8 mouse cellular contexts compared by ENCODE assay signal in the genomic region with DNA sequence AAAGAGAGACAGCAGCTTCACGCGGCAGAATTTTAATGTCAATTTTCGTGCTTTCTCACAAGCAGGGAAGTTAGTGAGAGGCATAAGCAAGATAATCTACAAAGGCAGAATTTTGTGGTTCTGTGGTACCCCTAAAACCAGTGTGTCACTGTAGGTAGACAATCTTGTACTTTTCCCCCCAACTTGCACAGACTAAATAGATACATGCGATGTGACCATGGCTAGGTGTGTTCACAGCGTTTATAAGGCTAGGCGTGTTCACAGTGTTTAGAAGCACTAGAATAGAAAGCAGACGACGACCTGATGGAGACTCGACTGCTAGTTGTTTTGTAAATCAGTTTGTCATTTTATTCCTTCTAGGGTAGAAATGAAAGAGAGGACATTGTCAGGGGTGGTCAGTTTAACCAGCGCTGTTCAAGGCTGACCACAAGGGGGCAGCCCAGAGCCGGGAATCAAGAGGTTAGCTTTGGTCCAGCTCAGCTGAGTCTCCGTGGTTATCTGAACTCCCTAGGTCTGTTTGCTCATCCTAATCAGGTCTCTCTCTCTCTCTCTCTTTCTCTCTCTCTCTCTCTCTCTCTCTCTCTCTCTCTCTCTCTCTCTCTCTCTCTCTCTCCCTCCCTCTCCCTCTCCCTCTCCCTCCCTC. TPM values are rescaled to one million over a fixed set of nuclear protein-coding genes. Genes with fewer than 3 reads are reported as not detected.
A peak's percentile ranks its signal among the peaks of the same experiment; 100 is the strongest.
DNase-seq lines count a peak whose midpoint lies in the region; ATAC-seq and TF ChIP-seq lines count a peak whose summit lies in the region.

No protein-coding gene starts in this region.

- H3K27me3 ChIP-seq in G1E (ENCODE audit: insufficient read depth, low read length): peaks cover 8% of the 10 kb centered on the region; the same call in 1 of the 2 replicates
- no peaks in the 10 kb centered on the region for H3K27me3 ChIP-seq in forebrain, embryonic 14.5 days (replicated peaks; ENCODE audit: control insufficient read depth, insufficient read depth, low read length)
- 0 out of 2 replicates have a peak, but pooled peaks cover 5% of the 10 kb centered on the region for H3K27me3 ChIP-seq in hindbrain, embryonic 12.5 days

- H3K9me3 ChIP-seq in G1E (replicated peaks): no peaks in the 10 kb centered on the region
- H3K9me3 ChIP-seq in forebrain, embryonic 14.5 days (replicated peaks; ENCODE audit: control insufficient read depth, low read length): no peaks in the 10 kb centered on the region
- no peaks in the 10 kb centered on the region for H3K9me3 ChIP-seq in hindbrain, embryonic 12.5 days (replicated peaks)

- no peak overlapping the region for H3K4me3 ChIP-seq in G1E (ENCODE audit: low read depth, low read length)
- H3K4me3 ChIP-seq in forebrain, embryonic 14.5 days (ENCODE audit: low read depth, low read length): no peak overlapping the region
- no peak overlapping the region for H3K4me3 ChIP-seq in hindbrain, embryonic 12.5 days

- no peak overlapping the region for H3K4me2 ChIP-seq in forebrain, embryonic 14.5 days (ENCODE audit: low read length)
- H3K4me2 ChIP-seq in hindbrain, embryonic 12.5 days (replicated peaks): no peak overlapping the region

- H3K4me1 ChIP-seq in G1E (ENCODE audit: insufficient read depth, low read depth, low read length): peaks cover 30% of the 10 kb centered on the region
- no peaks in the 10 kb centered on the region for H3K4me1 ChIP-seq in forebrain, embryonic 14.5 days (ENCODE audit: control insufficient read depth, insufficient read depth, low read length)
- H3K4me1 ChIP-seq in hindbrain, embryonic 12.5 days: no peaks in the 10 kb centered on the region

- TF ChIP-seq CTCF in G1E (IDR thresholded peaks at IDR 0.05; ENCODE audit: low read depth, low read length): peak; percentile 63

- WGBS in forebrain, embryonic 14.5 days: 37% methylated on average over 12 of the region's 12 CpGs
- 36% methylated on average over 12 of the region's 12 CpGs for WGBS in hindbrain, embryonic 12.5 days

- H3K27ac ChIP-seq in forebrain, embryonic 14.5 days (ENCODE audit: low read depth, low read length): no peak overlapping the region
- H3K27ac ChIP-seq in hindbrain, embryonic 12.5 days: no peak overlapping the region

- no peaks in the 10 kb centered on the region for H3K36me3 ChIP-seq in G1E (replicated peaks)
- H3K36me3 ChIP-seq in forebrain, embryonic 14.5 days (ENCODE audit: control insufficient read depth, insufficient read depth, low read length): no peaks in the 10 kb centered on the region
- H3K36me3 ChIP-seq in hindbrain, embryonic 12.5 days: no peaks in the 10 kb centered on the region

- DNase-seq in G1E (ENCODE audit: low spot score): no peak
- peak; percentile 46 for DNase-seq in c-Kit-positive CD71-positive TER-119-negative erythroid progenitor cells, embryonic 14.5 days (ENCODE audit: low read depth)
- peak; percentile 78 for DNase-seq in forebrain, embryonic 14.5 days (ENCODE audit: low spot score)
- peak; percentile 45 to 65 for DNase-seq in layer of hippocampus, postnatal 14 days (ENCODE audit: low spot score in 2 of 2)
- DNase-seq in right cerebral cortex, adult 2 months (ENCODE audit: low spot score in 2 of 2): peak; percentile 64 to 77
- peak; percentile 88 for DNase-seq in urinary bladder, postnatal 14 days (ENCODE audit: low spot score)

- ATAC-seq in G1E (ENCODE audit: extremely low read depth, insufficient number of reproducible peaks, low FRiP score, poor library complexity, severe bottlenecking): peak; percentile 55; the same call in 1 of the 2 replicates
- no peak for ATAC-seq in forebrain, embryonic 14.5 days
- ATAC-seq in hindbrain, embryonic 12.5 days (ENCODE audit: low FRiP score): 0 out of 2 replicates have a peak, but pooled peaks have one; percentile 66
- ATAC-seq in megakaryocyte progenitor cell, adult 5-6 weeks (replicated peaks; ENCODE audit: poor library complexity): peak; percentile 96

- no peak overlapping the region for H3K9ac ChIP-seq in forebrain, embryonic 14.5 days (ENCODE audit: low read length)
- no peak overlapping the region for H3K9ac ChIP-seq in hindbrain, embryonic 12.5 days

RNA-seq across cellular contexts. Expression of a gene that starts 27.9 kb away (rescaled TPM):
- not detected in 2 replicates for total RNA-seq in G1E (2014; fragmentation: Nextera tagmentation)
- total RNA-seq in G1E (2017): 0.12 and 0.49 TPM in 2 replicates
- polyA plus RNA-seq in G1E (2012): 0.01 TPM in 1 of 2 replicates, not detected in the other
- 14.6 and 20.1 TPM in 2 replicates for polyA plus RNA-seq in forebrain, embryonic 14.5 days (2014; fragmentation: Nextera tagmentation; extraction: Ambion mirVana)
- 40.7 and 44.9 TPM in 2 replicates for polyA plus RNA-seq in hindbrain, embryonic 12.5 days (2016; fragmentation: Nextera tagmentation; extraction: Ambion mirVana)
- total RNA-seq in layer of hippocampus, postnatal 14 days (2021): 10 to 100 TPM; 22.5 to 29.5 TPM
- total RNA-seq in megakaryocyte progenitor cell, adult 5-6 weeks (2015): 23.0 and 26.2 TPM in 2 replicates
- total RNA-seq in megakaryocyte progenitor cell, adult 5-6 weeks (2017): 22.7 and 25.4 TPM in 2 replicates

Comparison
In these comparisons a context has a peak if more than half of its experiments do, and no peak if none do; other contexts are left out.
1. RNA of a gene that starts 27.9 kb away (total RNA-seq): 22.5 to 29.5 TPM in layer of hippocampus, postnatal 14 days and 22.7 to 26.2 TPM in megakaryocyte progenitor cell, adult 5-6 weeks; 0.12 to 0.49 TPM in G1E; every median in the first group is over 10 times any median in the second.